Mouse (Mus musculus): ENCODE data around the gene Zkscan6. TPM values are rescaled to one million over a fixed set of nuclear protein-coding genes. Genes with fewer than 3 reads are reported as not detected.
A peak's percentile ranks its signal among the peaks of the same experiment; 100 is the strongest.

Gene Zkscan6
- 9.3 and 9.9 TPM in 2 replicates for polyA plus RNA-seq (2015; fragmentation: Nextera tagmentation; extraction: Ambion mirVana)

- no peaks in the 10 kb centered on the region for H3K36me3 ChIP-seq (ENCODE audit: control insufficient read depth, insufficient read depth)
- WGBS: under 1% methylated on average over 58 of the region's 58 CpGs
- H3K27me3 ChIP-seq (replicated peaks; ENCODE audit: control insufficient read depth, insufficient read depth, low read length): no peaks in the 10 kb centered on the region
- TF ChIP-seq CTCF (IDR thresholded peaks at IDR 0.05; ENCODE audit: low read depth): no peak
- H3K4me2 ChIP-seq (replicated peaks; ENCODE audit: low read depth): peak within 1 kb of the TSS; percentile 88
- peak within 1 kb of the TSS; percentile 81 for H3K4me3 ChIP-seq (ENCODE audit: low read depth, low read length)
- no peaks in the 10 kb centered on the region for H3K9me3 ChIP-seq (ENCODE audit: control insufficient read depth)
- peak within 1 kb of the TSS; percentile 94 for H3K27ac ChIP-seq (ENCODE audit: low read depth, low read length)
- no peaks in the 10 kb centered on the region for H3K4me1 ChIP-seq (replicated peaks; ENCODE audit: control insufficient read depth, insufficient read depth, low read length)
- H3K9ac ChIP-seq (ENCODE audit: low read depth, low read length): peak within 1 kb of the TSS; percentile 79
- peak; percentile 99 for ATAC-seq
Measured at GRCm38 (mm10) chr11:65806909-65807504, at the start of gene Zkscan6. Gene Zkscan6 (plus strand): TSS chr11:65807175.

- Histone ChIP-seq H3K9ac (ENCODE audit: low read depth, low read length) (no peak overlapping the region), H3K36me3 (ENCODE audit: control insufficient read depth, insufficient read depth) (0 out of 2 replicates have a peak, but pooled peaks cover 6% of the 10 kb centered on the region), H3K4me2 (replicated peaks; ENCODE audit: low read depth) (no peak overlapping the region), H3K4me1 (replicated peaks; ENCODE audit: control insufficient read depth, insufficient read depth, low read length) (no peaks in the 10 kb centered on the region), H3K9me3 (ENCODE audit: control insufficient read depth) (no peaks in the 10 kb centered on the region), H3K27me3 (replicated peaks; ENCODE audit: control insufficient read depth, insufficient read depth, low read length) (no peaks in the 10 kb centered on the region), H3K27ac (ENCODE audit: low read depth, low read length) (no peak overlapping the region), H3K4me3 (ENCODE audit: low read depth, low read length) (no peak overlapping the region)
- no peak for TF ChIP-seq CTCF (IDR thresholded peaks at IDR 0.05; ENCODE audit: low read depth)
- ATAC-seq: no peak
- 89% methylated on average over 1 of the region's 1 CpGs for WGBS
Measured at GRCm38 (mm10) chr11:65759350-65759749, 47.6 kb upstream of the Zkscan6 start.

- Histone ChIP-seq H3K9me3 (ENCODE audit: control insufficient read depth) (no peaks in the 10 kb centered on the region), H3K4me3 (ENCODE audit: low read depth, low read length) (no peak overlapping the region), H3K36me3 (ENCODE audit: control insufficient read depth, insufficient read depth) (no peaks in the 10 kb centered on the region), H3K4me2 (replicated peaks; ENCODE audit: low read depth) (no peak overlapping the region), H3K27ac (ENCODE audit: low read depth, low read length) (no peak overlapping the region), H3K4me1 (replicated peaks; ENCODE audit: control insufficient read depth, insufficient read depth, low read length) (no peaks in the 10 kb centered on the region), H3K9ac (ENCODE audit: low read depth, low read length) (no peak overlapping the region), H3K27me3 (replicated peaks; ENCODE audit: control insufficient read depth, insufficient read depth, low read length) (no peaks in the 10 kb centered on the region)
- TF ChIP-seq CTCF (IDR thresholded peaks at IDR 0.05; ENCODE audit: low read depth): no peak
- 89% methylated on average over 2 of the region's 2 CpGs for WGBS
- ATAC-seq: no peak
Measured at GRCm38 (mm10) chr11:65760912-65761311, 46.1 kb upstream of the Zkscan6 start.

GRCm38 (mm10) chr11:65768445-65768844 is 38.5 kb upstream of the Zkscan6 start:
- ATAC-seq: no peak
- H3K4me1 ChIP-seq (replicated peaks; ENCODE audit: control insufficient read depth, insufficient read depth, low read length): no peaks in the 10 kb centered on the region

GRCm38 (mm10) chr11:65769990-65770389 is 37.0 kb upstream of the Zkscan6 start:
- TF ChIP-seq CTCF (IDR thresholded peaks at IDR 0.05; ENCODE audit: low read depth): no peak
- whole genome bisulfite sequencing: 59% methylated on average over 5 of the region's 5 CpGs
- no peak overlapping the region for H3K9ac ChIP-seq (ENCODE audit: low read depth, low read length)
- no peak overlapping the region for H3K27ac ChIP-seq (ENCODE audit: low read depth, low read length)
- H3K36me3 ChIP-seq (ENCODE audit: control insufficient read depth, insufficient read depth): no peaks in the 10 kb centered on the region
- no peak overlapping the region for H3K4me3 ChIP-seq (ENCODE audit: low read depth, low read length)
- no peak for ATAC-seq
- H3K9me3 ChIP-seq (ENCODE audit: control insufficient read depth): no peaks in the 10 kb centered on the region
- no peaks in the 10 kb centered on the region for H3K4me1 ChIP-seq (replicated peaks; ENCODE audit: control insufficient read depth, insufficient read depth, low read length)
- no peak overlapping the region for H3K4me2 ChIP-seq (replicated peaks; ENCODE audit: low read depth)
- no peaks in the 10 kb centered on the region for H3K27me3 ChIP-seq (replicated peaks; ENCODE audit: control insufficient read depth, insufficient read depth, low read length)

More at GRCm38 (mm10) chr11:65768445-65768844, 38.5 kb upstream of the Zkscan6 start:
- no peaks in the 10 kb centered on the region for H3K36me3 ChIP-seq (ENCODE audit: control insufficient read depth, insufficient read depth)
- H3K9ac ChIP-seq (ENCODE audit: low read depth, low read length): no peak overlapping the region
- H3K4me2 ChIP-seq (replicated peaks; ENCODE audit: low read depth): no peak overlapping the region
- no peaks in the 10 kb centered on the region for H3K27me3 ChIP-seq (replicated peaks; ENCODE audit: control insufficient read depth, insufficient read depth, low read length)
- no peaks in the 10 kb centered on the region for H3K9me3 ChIP-seq (ENCODE audit: control insufficient read depth)
- H3K4me3 ChIP-seq (ENCODE audit: low read depth, low read length): no peak overlapping the region
- no peak for TF ChIP-seq CTCF (IDR thresholded peaks at IDR 0.05; ENCODE audit: low read depth)
- no peak overlapping the region for H3K27ac ChIP-seq (ENCODE audit: low read depth, low read length)

GRCm38 (mm10) chr11:65771546-65771945 is 35.4 kb upstream of the Zkscan6 start:
- Histone ChIP-seq H3K4me3 (ENCODE audit: low read depth, low read length) (no peak overlapping the region), H3K36me3 (ENCODE audit: control insufficient read depth, insufficient read depth) (no peaks in the 10 kb centered on the region), H3K27me3 (replicated peaks; ENCODE audit: control insufficient read depth, insufficient read depth, low read length) (no peaks in the 10 kb centered on the region), H3K27ac (ENCODE audit: low read depth, low read length) (no peak overlapping the region), H3K9me3 (ENCODE audit: control insufficient read depth) (no peaks in the 10 kb centered on the region), H3K4me2 (replicated peaks; ENCODE audit: low read depth) (no peak overlapping the region), H3K9ac (ENCODE audit: low read depth, low read length) (no peak overlapping the region), H3K4me1 (replicated peaks; ENCODE audit: control insufficient read depth, insufficient read depth, low read length) (0 out of 2 replicates have a peak, but pooled peaks cover 5% of the 10 kb centered on the region)
- no peak for ATAC-seq
- WGBS: 74% methylated on average over 1 of the region's 1 CpGs
- no peak for TF ChIP-seq CTCF (IDR thresholded peaks at IDR 0.05; ENCODE audit: low read depth)

Measured in intestine, postnatal 0 days (tissue).